Mouse (Mus musculus) inflammation-experienced regulatory T-cells, adult 6 months (primary cell): Measurements from ENCODE around the gene Gm17720. TPM values are rescaled to one million over a fixed set of nuclear protein-coding genes. Genes with fewer than 3 reads are reported as not detected.

Experiments
- ATAC-seq: one replicate; pipeline ENCODE4 v1.8.0; 2017
- polyA plus RNA-seq, 3 experiments: library from polyadenylated mRNA; unstranded; fragments of 100-300 nt; shearing (Covaris generic); gene quantifications; one replicate each; pipeline ENCODE4 v1.2.1; 2017

Gene Gm17720
- not detected for polyA plus RNA-seq

DNA sequence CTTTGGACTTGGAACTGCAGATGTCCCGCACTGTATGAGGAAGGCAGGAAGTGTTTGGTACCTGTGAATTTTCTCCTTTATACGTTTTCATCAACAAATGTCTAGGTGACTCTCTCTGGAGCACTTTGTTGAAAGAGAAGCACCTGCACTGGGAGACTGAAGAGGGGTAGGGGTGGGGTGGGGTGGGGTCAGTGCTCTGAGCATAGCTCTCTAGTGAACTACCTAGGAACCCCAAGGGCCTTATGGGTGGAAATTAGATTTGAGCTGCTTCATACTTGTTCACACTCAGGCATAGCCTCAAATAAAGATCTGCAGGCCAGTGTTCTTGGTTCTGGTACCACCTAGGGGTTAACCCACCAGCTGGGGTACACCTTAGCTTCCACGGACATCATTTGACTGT, at the start of gene Gm17720:
Gene Gm17720 (minus strand): TSS at position 101 of the 400 bp plus-strand sequence.
- ATAC-seq, result no peak

DNA sequence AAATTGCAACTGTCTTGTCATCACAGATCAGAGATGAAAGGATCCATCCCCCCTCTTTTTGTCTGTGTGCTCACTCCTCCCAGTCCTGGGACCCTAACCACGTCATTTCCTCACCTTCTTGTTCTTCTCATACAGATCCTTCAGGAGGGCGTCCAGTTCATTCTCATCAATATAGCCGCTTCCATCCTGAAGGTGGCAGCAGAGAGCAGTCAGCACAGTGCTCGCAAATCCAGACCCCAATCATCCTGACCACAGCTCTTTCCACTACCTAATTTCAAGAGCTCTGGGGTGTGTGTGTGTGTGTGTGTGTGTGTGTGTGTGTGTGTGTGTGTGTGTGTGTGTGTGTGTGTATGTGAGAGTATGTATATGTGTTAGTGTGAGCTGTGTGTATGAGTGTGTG, 43.0 kb upstream of the Gm17720 start:
- no peak for ATAC-seq

DNA sequence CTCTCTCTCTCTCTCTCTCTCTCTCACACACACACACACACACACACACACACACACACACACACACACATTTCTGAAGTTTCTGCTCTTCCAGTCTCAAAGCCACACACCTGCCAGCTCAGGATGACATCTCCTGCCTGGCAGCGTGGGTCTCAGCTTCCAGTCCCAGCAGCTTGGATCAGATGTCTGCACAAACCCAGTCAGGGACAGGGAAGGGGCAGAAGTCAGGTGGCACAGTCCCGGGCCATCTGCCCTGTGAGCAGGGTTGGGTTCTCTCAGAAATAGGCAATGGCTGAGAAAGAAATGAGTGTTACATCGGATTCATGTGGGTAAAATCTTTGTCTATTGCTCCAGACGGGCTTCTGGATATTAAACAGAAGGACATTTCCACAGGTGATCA, 38.2 kb upstream of the Gm17720 start:
- no peak for ATAC-seq

DNA sequence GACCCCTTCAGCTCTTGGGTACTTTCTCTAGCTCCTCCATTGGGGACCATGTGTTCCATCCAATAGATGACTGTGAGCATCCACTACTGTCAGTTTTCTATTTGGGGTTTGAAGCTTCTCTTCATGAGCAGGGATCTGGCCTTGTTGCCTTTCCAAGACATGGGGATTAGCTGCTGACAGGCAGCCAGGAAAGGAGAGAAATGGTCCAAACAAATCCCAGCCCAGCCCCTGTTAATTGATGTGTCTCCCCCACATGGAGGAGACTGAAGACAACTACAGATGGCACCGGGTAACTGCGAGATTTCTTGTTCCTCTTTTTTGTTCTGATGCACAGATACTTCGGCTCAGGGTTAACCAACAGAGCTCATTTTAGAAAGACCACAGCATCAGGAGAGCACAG, 37.6 kb upstream of the Gm17720 start:
- no peak for ATAC-seq

DNA sequence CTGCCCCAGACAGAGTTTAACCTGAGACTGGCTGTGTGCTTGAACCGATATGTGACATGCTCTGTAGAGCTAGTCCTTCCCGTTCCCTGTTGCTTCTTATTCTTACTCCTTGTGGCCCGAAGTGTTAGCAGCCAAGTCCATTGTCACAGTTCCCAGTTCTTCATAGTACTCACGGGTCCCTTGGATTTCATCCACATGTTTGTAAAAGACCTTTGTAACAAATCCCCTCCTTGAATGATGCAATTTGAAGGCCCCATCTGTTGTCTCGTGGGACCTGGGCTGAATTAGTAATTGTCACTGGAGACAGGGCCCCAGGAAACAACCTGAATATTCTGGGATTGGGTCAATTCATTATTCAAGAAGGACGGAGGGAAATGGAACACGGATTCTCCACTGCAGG, 33.0 kb upstream of the Gm17720 start:
- no peak for ATAC-seq

DNA sequence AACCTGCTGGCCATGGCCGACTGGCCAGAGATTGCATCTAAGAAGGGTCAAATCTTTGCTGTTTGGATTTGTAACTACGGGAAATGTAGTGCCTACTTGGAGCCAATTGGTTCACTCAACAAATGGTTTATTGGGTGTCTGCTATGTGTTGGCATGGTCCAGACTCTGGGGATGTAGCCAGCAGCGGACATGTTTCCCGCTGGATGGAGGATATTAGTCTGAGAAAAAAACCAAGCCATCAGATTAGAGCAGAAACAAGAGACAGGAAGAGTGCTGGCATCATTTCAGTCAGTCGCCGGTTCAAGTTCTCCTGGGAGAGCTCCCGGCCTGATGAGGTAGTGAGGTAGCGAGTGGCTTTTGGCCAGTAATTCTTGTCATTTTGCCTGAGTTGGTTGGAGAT, 31.7 kb upstream of the Gm17720 start:
- no peak for ATAC-seq

DNA sequence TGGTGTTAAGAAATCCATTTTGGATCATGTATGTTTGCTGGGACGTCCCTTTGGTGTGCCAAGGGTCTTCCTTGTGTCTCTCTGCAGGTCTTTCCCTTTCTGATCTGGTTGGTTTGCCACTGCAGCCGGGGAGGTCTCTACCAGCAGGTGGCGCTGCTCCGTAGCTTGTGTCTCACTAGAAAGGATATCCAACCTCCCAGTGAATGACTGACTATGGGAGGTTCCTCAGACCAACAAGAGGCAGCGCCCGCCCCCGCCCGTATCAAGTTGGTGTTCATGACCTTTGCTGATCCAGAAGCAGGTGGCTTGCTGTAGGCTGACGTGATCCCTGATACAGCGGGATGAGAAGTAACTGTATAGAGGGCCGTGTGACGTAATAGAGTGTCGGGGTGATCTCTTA, 28.0 kb upstream of the Gm17720 start:
- ATAC-seq, result no peak

DNA sequence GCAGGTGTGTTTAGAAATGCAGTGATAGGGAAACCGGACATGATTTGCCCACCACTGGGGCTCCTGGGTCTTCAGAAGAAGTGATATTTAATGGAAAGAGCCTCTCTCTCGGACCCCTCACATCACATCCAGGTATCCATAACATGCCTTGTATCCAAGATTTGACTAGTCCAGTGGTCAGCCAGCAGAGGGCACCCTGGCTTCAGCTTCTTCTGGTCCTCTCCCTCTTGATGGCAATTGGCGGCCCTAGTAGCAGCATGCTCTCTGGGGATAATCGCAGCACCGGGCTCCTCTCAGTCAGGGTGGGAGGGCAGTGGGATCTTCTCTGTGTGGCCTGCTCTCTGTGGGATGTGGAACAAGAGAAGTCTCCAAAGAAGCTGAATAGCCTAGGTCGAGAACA, 17.2 kb upstream of the Gm17720 start:
- no peak for ATAC-seq

DNA sequence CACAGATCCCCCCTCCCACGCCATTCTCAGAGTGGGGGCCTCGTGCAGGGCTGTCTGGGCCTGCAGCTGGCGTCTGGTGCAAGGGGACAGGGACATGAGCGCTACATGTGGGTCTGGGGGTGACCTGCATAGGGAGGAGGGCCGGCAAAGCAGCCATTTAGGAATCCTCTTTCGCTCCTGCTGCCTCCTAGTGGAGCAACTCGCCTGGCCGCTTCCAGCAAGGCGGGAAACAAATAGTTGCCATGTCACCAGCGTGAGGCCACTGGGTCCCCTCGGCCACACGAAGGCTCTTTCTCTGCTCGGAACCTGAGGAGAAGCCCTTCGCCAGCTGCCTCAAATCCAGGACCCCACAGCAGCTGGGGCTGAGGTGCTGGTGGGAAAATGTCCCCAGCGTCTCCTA, 877 bp downstream of the Gm17720 start:
- ATAC-seq, result no peak

DNA sequence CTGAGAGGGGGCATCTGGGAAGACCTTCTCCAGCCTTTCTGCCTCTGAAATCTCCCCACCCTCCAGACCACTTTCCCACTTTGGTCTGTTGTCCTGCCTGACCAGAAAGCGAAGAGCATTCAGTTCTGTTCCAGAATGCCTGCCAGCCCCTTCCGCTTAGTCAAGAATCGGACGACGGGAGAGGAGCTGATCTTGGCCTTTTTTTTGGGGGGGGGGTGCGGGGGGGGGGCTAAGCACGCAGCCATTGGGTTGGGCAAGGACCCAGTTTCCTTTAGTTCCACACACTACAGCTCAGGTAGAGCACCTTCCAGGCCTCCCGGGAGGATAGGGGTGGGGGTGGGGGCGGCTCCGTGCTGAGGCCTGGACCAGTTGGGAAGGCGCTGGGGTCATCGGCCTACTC, 1.6 kb downstream of the Gm17720 start, which contains the start of gene Gm21964:
Gene Gm21964 (plus strand): TSS at position 301 of the 400 bp plus-strand sequence.
- no peak for ATAC-seq

DNA sequence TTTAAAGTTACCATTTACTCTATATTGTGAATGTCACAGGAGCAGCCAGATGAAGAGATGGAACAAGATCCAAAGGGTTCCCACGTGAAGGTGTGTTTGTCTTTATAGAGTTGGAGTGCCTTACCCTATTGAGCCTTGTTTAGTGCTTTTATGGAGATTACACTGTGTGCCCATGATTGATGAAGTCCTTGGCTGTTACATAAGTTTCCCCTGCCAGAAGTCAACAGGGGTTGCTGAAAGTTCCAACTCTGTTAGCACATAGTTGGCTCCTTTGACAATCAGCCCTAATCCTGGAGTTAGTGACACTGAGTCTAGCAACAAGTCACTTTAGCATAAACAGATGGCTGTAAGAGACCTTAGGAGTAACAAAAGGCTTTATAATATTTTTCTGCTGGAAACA, 10.7 kb downstream of the Gm17720 start:
- no peak for ATAC-seq

DNA sequence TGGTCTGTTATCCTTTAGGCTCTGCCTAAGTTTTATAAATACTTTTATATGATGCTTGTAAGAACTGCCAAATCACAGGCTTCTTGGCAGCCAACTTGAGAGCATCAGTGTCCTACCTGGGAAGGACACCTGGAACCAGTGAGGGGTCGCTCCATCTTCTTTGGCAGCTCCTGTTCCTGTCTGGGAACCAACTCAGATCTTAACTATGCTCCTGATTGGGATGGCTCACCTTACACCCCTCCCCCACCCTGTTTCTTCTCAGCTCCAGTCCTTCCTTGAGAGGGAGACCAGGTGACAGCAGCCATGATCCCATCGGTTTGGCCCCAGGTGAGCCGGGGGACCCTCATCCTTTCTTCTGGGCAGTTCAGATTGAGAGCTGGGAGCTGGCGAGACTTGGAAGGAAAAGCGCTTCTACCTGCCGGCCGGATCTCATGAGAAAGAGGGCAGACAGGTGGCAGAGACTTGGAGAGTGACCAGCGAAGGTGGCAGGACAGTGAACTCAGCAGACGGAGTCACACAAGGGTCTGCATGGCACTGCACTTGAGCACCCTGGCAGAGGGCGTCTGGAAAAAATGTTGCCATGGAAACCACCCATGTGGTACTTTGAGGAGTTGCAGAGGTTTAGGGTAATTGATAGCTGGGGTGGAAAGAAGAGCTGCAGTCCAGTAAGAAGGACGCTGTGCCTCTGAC, 20.0 kb downstream of the Gm17720 start:
- no peak for ATAC-seq

DNA sequence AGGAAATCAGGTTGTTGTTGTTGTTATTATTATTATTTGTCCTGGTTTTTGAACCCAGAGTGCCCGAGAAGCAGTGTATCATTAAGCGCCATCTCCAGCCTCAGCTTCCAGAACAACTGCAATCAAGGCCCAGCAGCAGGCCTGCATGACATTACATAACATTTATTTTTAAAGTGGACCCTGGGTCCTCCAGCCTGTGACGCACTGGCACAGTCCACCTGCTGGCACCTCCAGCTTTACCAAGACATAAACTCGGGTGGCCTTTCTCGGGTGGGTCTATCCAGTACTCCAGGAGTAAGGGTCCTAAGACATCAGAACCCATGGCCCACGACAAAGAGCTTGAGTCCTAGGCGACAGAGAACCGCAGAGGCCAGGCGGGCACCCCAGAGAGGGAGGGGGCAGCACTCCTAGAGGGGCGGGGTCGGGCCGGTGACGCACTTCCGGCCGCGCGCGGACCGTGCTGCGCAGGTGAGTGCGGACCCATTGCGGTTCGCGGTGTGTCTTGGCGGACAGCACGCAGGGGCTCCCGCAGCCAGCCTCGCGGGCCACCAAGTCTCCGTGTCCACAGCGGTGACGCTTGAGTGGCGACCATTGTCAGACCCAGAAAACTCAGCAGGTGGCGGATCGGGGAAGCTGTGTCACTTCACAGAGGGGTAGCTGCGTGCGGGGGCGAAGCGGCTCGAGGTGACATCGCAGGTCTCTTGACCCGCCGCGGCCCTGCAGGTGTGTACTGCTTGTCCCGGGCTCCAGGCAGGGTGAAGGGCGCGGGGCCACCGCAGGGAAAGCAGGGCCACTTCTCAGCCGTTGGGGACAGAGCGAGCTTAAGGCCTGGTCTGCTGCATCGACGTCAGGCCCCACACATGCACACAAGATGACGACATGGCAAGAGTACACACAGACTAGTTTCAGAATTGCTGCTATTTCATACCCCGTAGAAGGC, 23.0 kb downstream of the Gm17720 start, which contains the start of gene Zfp612:
Gene Zfp612 (plus strand): TSS at position 465 of the 940 bp plus-strand sequence.
- ATAC-seq, result peak; percentile 73

DNA sequence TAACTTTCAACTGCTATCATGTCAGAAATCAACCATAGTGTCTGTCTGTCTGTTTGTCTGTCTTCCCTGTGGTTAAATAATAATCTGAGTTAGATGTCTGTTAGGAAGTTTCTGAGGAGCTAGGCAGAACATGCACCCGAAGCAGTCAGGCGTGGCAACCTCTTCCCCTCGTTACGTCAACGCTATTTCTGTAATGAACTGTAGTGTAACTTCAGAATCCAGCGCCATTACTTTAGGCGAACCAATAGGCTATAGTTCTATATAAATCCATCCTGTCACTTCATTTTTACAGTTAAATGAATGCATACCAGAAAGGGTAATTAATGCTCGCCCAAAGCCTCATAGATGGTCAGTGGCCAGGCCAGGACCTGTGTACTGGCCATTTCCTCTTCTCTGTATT, 28.1 kb downstream of the Gm17720 start:
- ATAC-seq, result no peak

DNA sequence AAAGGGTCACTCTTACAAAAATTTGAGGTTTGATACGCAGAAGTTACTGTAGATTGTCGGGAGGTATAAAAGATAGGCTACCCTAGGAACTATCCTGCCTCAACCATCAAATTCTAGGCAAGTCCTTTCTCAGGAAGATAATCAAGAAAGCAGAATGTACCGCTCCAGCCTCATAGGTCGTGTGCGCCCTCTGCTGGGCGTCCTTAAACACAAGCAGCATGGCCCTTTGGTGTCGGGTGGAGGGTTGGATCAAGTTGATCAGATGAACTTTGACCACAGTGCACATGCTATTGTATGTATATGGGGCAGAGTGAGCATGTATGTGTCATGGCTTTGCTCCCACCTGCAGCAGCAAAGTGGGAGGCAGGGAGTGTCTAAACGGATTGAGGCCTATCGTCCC, 31.0 kb downstream of the Gm17720 start:
- ATAC-seq, result no peak

DNA sequence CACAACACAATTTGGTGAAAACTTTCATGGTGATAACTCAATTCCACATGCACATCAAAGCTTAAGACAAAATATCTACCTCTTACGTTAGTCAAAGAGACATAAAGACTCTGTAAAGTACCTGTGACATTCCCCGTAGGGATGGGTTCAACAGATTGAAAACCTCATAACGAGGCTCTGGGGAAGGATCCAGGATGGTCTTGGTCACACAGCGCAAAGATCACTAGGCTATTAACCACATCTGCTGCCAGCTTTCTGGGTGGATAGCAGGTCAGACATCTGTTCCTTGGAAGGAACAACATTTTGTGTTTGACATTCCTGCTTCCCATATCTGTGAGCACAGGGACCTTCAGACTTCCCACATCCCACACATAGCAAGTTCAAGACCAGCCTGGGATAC, 32.8 kb downstream of the Gm17720 start:
- ATAC-seq, result no peak

DNA sequence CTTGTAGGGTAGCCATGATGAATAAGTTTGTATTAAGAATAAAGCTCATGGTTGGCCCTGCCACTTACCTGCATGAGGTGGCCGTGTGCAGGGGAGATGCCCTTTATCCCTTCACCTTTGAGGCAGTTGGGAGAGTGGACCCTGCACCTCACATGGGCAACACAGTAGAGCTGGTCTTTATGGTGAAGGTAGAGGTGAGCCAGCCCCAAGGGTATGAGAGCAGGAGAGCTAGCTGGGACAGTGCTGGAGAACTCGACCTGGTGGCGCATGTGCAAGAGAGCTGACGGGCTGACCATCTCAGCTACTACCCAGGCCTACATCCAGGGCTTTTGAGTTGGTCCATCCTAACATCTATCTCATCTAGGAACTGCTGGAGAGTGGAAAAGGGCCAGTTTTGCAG, 36.9 kb downstream of the Gm17720 start:
- ATAC-seq, result no peak

DNA sequence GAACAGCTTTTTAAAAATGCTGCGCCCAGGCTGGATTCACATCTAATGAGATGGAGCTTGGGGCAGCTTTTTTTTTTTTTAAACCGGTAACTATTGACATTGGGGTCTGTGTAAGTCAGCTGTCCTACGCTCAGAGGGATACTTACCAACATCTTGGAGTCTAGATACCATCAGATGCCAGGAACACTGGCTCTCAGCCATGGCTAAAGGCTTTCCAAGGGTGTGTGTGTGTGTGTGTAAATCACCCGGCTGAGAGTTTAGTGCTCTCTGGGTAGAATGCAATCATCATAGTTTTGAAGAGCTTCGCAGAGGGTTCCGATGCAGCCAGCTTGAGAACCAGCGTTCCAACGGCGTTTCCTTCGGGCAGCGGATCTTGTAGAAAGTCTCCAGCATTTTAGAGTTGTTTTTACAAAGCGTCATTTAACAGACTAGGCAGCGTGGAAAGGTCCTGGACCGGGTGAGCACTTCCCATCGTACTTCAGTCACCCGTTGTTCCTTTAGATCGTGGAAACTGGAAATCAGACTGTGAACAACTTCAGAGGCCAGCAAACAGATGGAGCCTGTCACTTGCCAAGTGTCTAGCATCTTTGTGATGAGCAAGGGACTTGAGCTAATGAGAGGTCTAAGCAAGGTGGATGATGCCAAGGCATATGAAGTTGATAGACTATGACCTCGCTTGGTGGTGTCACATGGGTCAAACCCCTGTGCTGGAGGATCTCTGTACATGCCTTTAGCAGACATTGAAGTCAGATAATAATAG, 37.8 kb downstream of the Gm17720 start:
- no peak for ATAC-seq

DNA sequence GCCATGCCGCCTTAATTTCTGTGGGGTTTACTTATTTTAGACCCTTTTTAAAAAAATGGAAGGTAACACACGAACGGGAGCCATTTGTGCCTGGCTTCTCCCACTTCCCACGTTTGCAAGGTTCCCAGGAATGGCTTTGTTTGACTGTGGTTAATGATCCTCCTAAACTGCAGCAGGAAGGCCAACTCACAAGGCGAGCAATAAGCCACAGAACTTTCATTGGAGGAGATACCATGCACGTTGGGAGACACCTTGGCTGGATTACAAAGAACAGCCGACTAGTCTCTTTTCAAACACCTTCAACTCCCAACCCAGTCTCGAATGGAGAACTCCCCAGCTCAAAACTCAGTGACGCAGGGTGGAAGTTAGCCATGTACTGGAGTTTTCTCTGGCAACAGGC, 38.4 kb downstream of the Gm17720 start:
- no peak for ATAC-seq

DNA sequence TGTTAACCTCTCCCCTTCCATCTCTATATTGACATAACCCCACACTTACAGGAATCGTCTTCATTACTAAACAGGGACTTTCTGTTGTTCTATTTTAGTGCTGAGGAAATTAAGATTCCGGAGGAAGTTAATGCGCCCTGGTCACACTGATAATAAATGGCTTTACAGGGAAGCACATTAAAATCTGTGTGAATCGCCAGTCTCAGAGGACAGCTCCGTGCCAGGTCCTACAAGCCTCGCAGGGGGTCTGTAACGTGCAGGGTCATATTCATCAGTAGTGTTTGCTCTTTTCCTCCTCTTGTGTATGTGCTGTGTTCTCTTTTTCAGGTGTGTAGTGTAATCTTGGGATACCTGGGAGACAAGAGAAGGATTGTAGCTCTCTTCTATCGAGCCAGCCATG, 44.3 kb downstream of the Gm17720 start:
- no peak for ATAC-seq

DNA sequence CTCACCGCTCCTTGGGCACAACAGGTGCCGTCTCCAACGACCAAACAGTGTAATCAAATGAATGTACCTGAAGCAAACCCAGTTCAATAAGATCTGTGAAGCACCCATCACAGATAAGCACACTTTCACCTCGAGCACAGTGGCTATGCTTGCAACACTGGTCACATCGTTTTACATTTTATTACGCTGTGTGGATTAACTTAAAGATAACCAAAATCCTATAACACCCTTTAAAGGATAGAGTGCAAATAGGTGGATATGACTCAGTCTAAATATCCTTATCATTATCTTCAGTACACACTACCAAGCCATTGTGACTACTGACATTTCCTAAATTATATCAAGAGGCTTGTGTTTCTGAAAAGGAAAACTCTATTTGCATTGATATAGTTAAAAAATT, 51.3 kb downstream of the Gm17720 start:
- ATAC-seq, result no peak

DNA sequence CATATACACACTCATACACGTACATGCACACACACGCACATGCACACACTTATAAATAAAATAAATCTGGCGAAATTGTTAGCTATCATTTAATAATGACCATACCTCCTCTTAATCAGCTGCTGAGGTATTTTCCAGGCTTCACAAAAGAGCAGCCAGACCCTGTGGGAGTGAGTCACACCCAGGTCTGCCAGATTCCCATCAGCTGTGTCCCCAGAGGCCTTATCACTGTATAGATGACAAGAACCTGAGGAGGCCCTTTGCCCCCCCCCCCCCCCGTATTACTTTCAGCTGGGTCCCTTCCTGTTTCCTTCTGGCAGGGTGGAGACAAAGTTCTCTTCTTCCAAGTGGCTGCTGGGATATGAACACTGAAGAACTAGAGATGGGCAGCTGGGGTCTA, 62.0 kb downstream of the Gm17720 start:
- no peak for ATAC-seq

DNA sequence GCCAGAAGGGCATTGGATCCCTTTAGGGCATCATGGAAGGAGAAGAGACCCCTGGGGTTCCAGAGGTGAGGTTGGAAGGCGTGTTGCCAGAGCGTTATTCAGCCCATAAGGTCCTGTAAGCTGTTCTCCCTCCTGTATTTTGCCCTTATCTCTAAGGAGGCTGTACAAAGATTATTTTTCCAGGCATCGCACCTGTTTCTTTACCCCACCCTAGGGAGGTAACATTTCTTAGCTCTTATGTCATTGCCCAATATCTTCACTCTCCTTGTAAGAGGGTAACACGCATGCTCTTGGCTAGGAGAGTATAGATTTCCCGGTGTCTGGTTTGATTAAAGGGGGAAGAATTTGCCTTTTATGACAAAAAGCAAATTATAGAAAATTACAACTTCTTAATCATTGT, 62.9 kb downstream of the Gm17720 start, which contains the start of gene Chst4:
Gene Chst4 (minus strand): TSS at position 82 of the 400 bp plus-strand sequence.
- no peak for ATAC-seq
